Mouse (Mus musculus) central nervous system, embryonic 14 days (tissue): ENCODE data around the gene Gm2310. TPM values are rescaled to one million over a fixed set of nuclear protein-coding genes. Genes with fewer than 3 reads are reported as not detected.

ENCODE experiments used
- polyA plus RNA-seq: library from polyadenylated mRNA; depleted of rRNA; stranded (reverse); fragments of >200 nt; gene quantifications from 2 replicates; pipeline ENCODE4 v1.2.3, GENCODE M21; 2012; rRNA removed

Gene Gm2310
- not detected in 2 replicates for polyA plus RNA-seq

DNA sequence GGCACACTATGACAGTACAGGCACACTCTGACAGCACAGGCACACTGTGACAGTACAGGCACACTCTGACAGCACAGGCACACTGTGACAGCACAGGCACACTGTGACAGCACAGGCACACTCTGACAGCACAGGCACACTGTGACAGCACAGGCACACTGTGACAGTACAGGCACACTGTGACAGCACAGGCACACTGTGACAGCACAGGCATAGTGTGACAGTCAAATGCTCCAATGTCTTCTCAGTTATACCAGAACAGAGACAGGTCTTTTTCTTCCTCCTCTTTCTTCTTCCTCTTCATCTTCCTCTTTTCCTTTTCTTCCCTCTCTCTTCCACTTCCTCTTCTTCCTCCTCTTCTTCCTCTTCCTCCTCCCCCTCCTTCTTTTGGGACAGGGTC, at the start of gene Gm2310:
Gene Gm2310, minus strand, starts transcription at position 101 of the 400 bp plus-strand sequence.

Other genes with a start within 250 kb of the Gm2310 start
- 18.9 and 20.4 TPM in 2 replicates for gene Nipbl, start 75.5 kb downstream of the Gm2310 start, polyA plus RNA-seq
- 66.1 and 69.3 TPM in 2 replicates for gene Slc1a3, start 190.8 kb upstream of the Gm2310 start, polyA plus RNA-seq